Mouse (Mus musculus) embryonic facial prominence, embryonic 13.5 days (tissue): Measurements from ENCODE around the gene B3gnt5. TPM values are rescaled to one million over a fixed set of nuclear protein-coding genes. Genes with fewer than 3 reads are reported as not detected.
"Not testable (repeated sequence)": the region's sequence is repeated elsewhere in the genome, so short reads cannot be mapped to it uniquely, and the experiment has no call there.

Source experiments
- ATAC-seq: fragments of 200-750 bp; cut with Nextera tagmentation; 2 replicates; pipeline ENCODE4 v1.8.0; 2017; ENCODE audit warnings: low read depth; ENCODE audit not compliant: insufficient number of reproducible peaks, insufficient read depth, low FRiP score, low TSS enrichment
- H3K27ac ChIP-seq: fragments of 300-500 bp; sonication (generic); 2 replicates; pipeline ENCODE4 v1.5.1; 2015; ENCODE audit warnings: moderate library complexity, mild to moderate bottlenecking, inconsistent platforms
- H3K27me3 ChIP-seq: fragments of 300-500 bp; sonication (generic); 2 replicates; pipeline ENCODE4 v1.6.1; 2015; ENCODE audit warnings: mild to moderate bottlenecking, inconsistent platforms
- H3K36me3 ChIP-seq: fragments of 300-500 bp; sonication (generic); 2 replicates; pipeline ENCODE4 v1.6.1; 2015; ENCODE audit warnings: mild to moderate bottlenecking, inconsistent platforms
- H3K4me1 ChIP-seq: fragments of 300-500 bp; sonication (generic); 2 replicates; pipeline ENCODE4 v1.6.1; 2015; ENCODE audit warnings: inconsistent platforms
- H3K4me2 ChIP-seq: fragments of 300-500 bp; sonication (generic); 2 replicates; pipeline ENCODE4 v1.6.1; 2015; ENCODE audit warnings: moderate library complexity, mild to moderate bottlenecking, inconsistent platforms
- H3K4me3 ChIP-seq: fragments of 300-500 bp; sonication (generic); 2 replicates; pipeline ENCODE4 v1.5.1; 2015; ENCODE audit warnings: mild to moderate bottlenecking, inconsistent platforms
- H3K9ac ChIP-seq: fragments of 300-500 bp; sonication (generic); 2 replicates; pipeline ENCODE4 v1.6.1; 2015; ENCODE audit warnings: mild to moderate bottlenecking, inconsistent platforms
- H3K9me3 ChIP-seq: fragments of 300-500 bp; sonication (generic); 2 replicates; pipeline ENCODE4 v1.6.1; 2016; ENCODE audit warnings: inconsistent platforms
- WGBS: fragments of 180-500 bp; shearing (Covaris S2); methylation state at CpG from one replicate; pipeline ENCODE4 v1.1.7; 2015; ENCODE audit warnings: mixed read lengths; 5-methylcytosine and 5-hydroxymethylcytosine counted together
- polyA plus RNA-seq: library from polyadenylated mRNA; unstranded; fragments of >200 nt; fragmentation: Nextera tagmentation; extraction: Ambion mirVana; gene quantifications from 2 replicates; pipeline ENCODE4 v1.2.1, GENCODE M21; 2015

B3gnt5 gene
- 23.9 and 29.6 TPM in 2 replicates for polyA plus RNA-seq

- Histone ChIP-seq H3K27ac (peak within 1 kb of the TSS; percentile 90), H3K36me3 (peaks cover 7% of the 10 kb centered on the region), H3K4me3 (peak within 1 kb of the TSS; percentile 78), H3K27me3 (no peaks in the 10 kb centered on the region), H3K4me2 (peak within 1 kb of the TSS; percentile 76), H3K4me1 (peaks cover 11% of the 10 kb centered on the region; the same call in 1 of the 2 replicates), H3K9ac (peak within 1 kb of the TSS; percentile 93), H3K9me3 (no peaks in the 10 kb centered on the region)
- peak; percentile 89 for ATAC-seq
- under 1% methylated on average over 15 of the region's 15 CpGs for WGBS
Measured at GRCm38 (mm10) chr16:19760074-19760473, at the start of gene B3gnt5. Gene B3gnt5 (plus strand): TSS chr16:19760208.

GRCm38 (mm10) chr16:19720959-19721358 is 39.0 kb upstream of the B3gnt5 start:
- H3K4me1 ChIP-seq, result no peaks in the 10 kb centered on the region
- H3K36me3 ChIP-seq, result no peaks in the 10 kb centered on the region
- no peak for ATAC-seq
- WGBS, result 45% methylated on average over 2 of the region's 2 CpGs
- no peaks in the 10 kb centered on the region for H3K27me3 ChIP-seq
- H3K4me3 ChIP-seq, result no peak overlapping the region
- no peak overlapping the region for H3K4me2 ChIP-seq
- H3K27ac ChIP-seq, result no peak overlapping the region
- H3K9me3 ChIP-seq, result no peaks in the 10 kb centered on the region
- no peak overlapping the region for H3K9ac ChIP-seq

GRCm38 (mm10) chr16:19724139-19724538 is 35.9 kb upstream of the B3gnt5 start:
- not testable (repeated sequence) for H3K9ac ChIP-seq, H3K4me1 ChIP-seq, H3K36me3 ChIP-seq, H3K27ac ChIP-seq, H3K27me3 ChIP-seq, H3K9me3 ChIP-seq, H3K4me2 ChIP-seq, H3K4me3 ChIP-seq, ATAC-seq
- WGBS, result 39% methylated on average over 2 of the region's 2 CpGs

GRCm38 (mm10) chr16:19732896-19733295 is 27.1 kb upstream of the B3gnt5 start:
- no peak for ATAC-seq
- 80% methylated on average over 1 of the region's 1 CpGs for WGBS
- H3K4me2 ChIP-seq, result no peak overlapping the region
- H3K27ac ChIP-seq, result no peak overlapping the region
- no peaks in the 10 kb centered on the region for H3K4me1 ChIP-seq
- no peak overlapping the region for H3K4me3 ChIP-seq
- no peaks in the 10 kb centered on the region for H3K27me3 ChIP-seq
- H3K9ac ChIP-seq, result no peak overlapping the region
- H3K36me3 ChIP-seq, result no peaks in the 10 kb centered on the region
- no peaks in the 10 kb centered on the region for H3K9me3 ChIP-seq

GRCm38 (mm10) chr16:19760505-19761496 is 793 bp downstream of the B3gnt5 start:
- ATAC-seq, result peak; percentile 74
- peak overlapping the region; percentile 76 for H3K4me2 ChIP-seq
- H3K36me3 ChIP-seq, result peaks cover 15% of the 10 kb centered on the region
- peak overlapping the region; percentile 78 for H3K4me3 ChIP-seq
- WGBS, result under 1% methylated on average over 61 of the region's 61 CpGs
- peak overlapping the region; percentile 93 for H3K9ac ChIP-seq
- H3K27ac ChIP-seq, result peak overlapping the region; percentile 90
- H3K9me3 ChIP-seq, result no peaks in the 10 kb centered on the region
- peaks cover 11% of the 10 kb centered on the region; the same call in 1 of the 2 replicates for H3K4me1 ChIP-seq
- H3K27me3 ChIP-seq, result no peaks in the 10 kb centered on the region

GRCm38 (mm10) chr16:19761691-19762090 is 1.7 kb downstream of the B3gnt5 start:
- Histone ChIP-seq H3K9ac (peak overlapping the region; percentile 93), H3K27ac (no peak overlapping the region), H3K4me1 (peaks cover 11% of the 10 kb centered on the region; the same call in 1 of the 2 replicates), H3K4me3 (peak overlapping the region; percentile 78), H3K36me3 (peaks cover 22% of the 10 kb centered on the region), H3K4me2 (peak overlapping the region; percentile 76), H3K27me3 (no peaks in the 10 kb centered on the region), H3K9me3 (no peaks in the 10 kb centered on the region)
- ATAC-seq, result no peak
- WGBS, result 41% methylated on average over 1 of the region's 1 CpGs

GRCm38 (mm10) chr16:19766107-19766506 is 6.1 kb downstream of the B3gnt5 start:
- Histone ChIP-seq H3K36me3 (peaks cover 56% of the 10 kb centered on the region), H3K4me1 (peaks cover 11% of the 10 kb centered on the region; the same call in 1 of the 2 replicates), H3K9ac (no peak overlapping the region), H3K4me3 (no peak overlapping the region), H3K27me3 (no peaks in the 10 kb centered on the region), H3K4me2 (no peak overlapping the region), H3K27ac (no peak overlapping the region), H3K9me3 (no peaks in the 10 kb centered on the region)
- 95% methylated on average over 3 of the region's 3 CpGs for WGBS
- no peak for ATAC-seq

GRCm38 (mm10) chr16:19768046-19768445 is 8.0 kb downstream of the B3gnt5 start:
- no peak overlapping the region for H3K4me3 ChIP-seq
- H3K9me3 ChIP-seq, result no peaks in the 10 kb centered on the region
- H3K27me3 ChIP-seq, result no peaks in the 10 kb centered on the region
- no peak overlapping the region for H3K27ac ChIP-seq
- no peak overlapping the region for H3K4me2 ChIP-seq
- no peak for ATAC-seq
- H3K36me3 ChIP-seq, result peaks cover 67% of the 10 kb centered on the region
- H3K4me1 ChIP-seq, result peaks cover 4% of the 10 kb centered on the region; the same call in 1 of the 2 replicates
- 93% methylated on average over 5 of the region's 5 CpGs for WGBS
- no peak overlapping the region for H3K9ac ChIP-seq

GRCm38 (mm10) chr16:19772013-19772412 is 12.0 kb downstream of the B3gnt5 start:
- H3K4me2 ChIP-seq, result no peak overlapping the region
- no peaks in the 10 kb centered on the region for H3K9me3 ChIP-seq
- no peaks in the 10 kb centered on the region for H3K27me3 ChIP-seq
- no peak overlapping the region for H3K9ac ChIP-seq
- peaks cover 47% of the 10 kb centered on the region for H3K36me3 ChIP-seq
- no peak for ATAC-seq
- H3K4me3 ChIP-seq, result no peak overlapping the region
- no peaks in the 10 kb centered on the region for H3K4me1 ChIP-seq
- H3K27ac ChIP-seq, result no peak overlapping the region

- H3K4me3 ChIP-seq, result no peak overlapping the region
- 58% methylated on average over 12 of the region's 12 CpGs for WGBS
Measured at GRCm38 (mm10) chr16:19786386-19787090, 26.5 kb downstream of the B3gnt5 start.

GRCm38 (mm10) chr16:19789914-19790313 is 29.9 kb downstream of the B3gnt5 start:
- no peaks in the 10 kb centered on the region for H3K36me3 ChIP-seq
- no peaks in the 10 kb centered on the region for H3K4me1 ChIP-seq
- H3K9ac ChIP-seq, result no peak overlapping the region
- no peak overlapping the region for H3K27ac ChIP-seq
- no peak overlapping the region for H3K4me2 ChIP-seq
- H3K27me3 ChIP-seq, result no peaks in the 10 kb centered on the region
- 72% methylated on average over 2 of the region's 2 CpGs for WGBS
- no peak overlapping the region for H3K4me3 ChIP-seq
- H3K9me3 ChIP-seq, result no peaks in the 10 kb centered on the region
- no peak for ATAC-seq

More at GRCm38 (mm10) chr16:19786386-19787090, 26.5 kb downstream of the B3gnt5 start:
- Histone ChIP-seq H3K4me1 (no peaks in the 10 kb centered on the region), H3K27me3 (no peaks in the 10 kb centered on the region), H3K9me3 (no peaks in the 10 kb centered on the region), H3K4me2 (no peak overlapping the region), H3K36me3 (no peaks in the 10 kb centered on the region), H3K9ac (no peak overlapping the region), H3K27ac (no peak overlapping the region)
- no peak for ATAC-seq
